Mouse (Mus musculus) olfactory bulb, adult 2 months (tissue): Measurements from ENCODE around the gene Fndc3b.

Experiments
- CTCF ChIP-seq: fragments of 200-500 bp; IDR thresholded peaks from 2 replicates; pipeline ENCODE4 v1.5.1; 2012; ENCODE audit warnings: low read depth, mild to moderate bottlenecking, low read length, moderate library complexity; ENCODE audit not compliant: insufficient read depth
- POLR2A ChIP-seq: fragments of 200-500 bp; IDR thresholded peaks from 2 replicates; pipeline ENCODE4 v1.6.1; 2012; ENCODE audit warnings: mild to moderate bottlenecking, low read depth, low read length, moderate library complexity; ENCODE audit not compliant: insufficient read depth

- TF ChIP-seq CTCF = no peak
- TF ChIP-seq POLR2A = no peak
These were observed 205.5 kb downstream of the Fndc3b start for GRCm38 (mm10) chr3:27505582-27505981.
